Mouse (Mus musculus): ENCODE measurements around the gene Unk. TPM values are rescaled to one million over a fixed set of nuclear protein-coding genes. Genes with fewer than 3 reads are reported as not detected.

Unk gene
- 62.9 TPM for total RNA-seq (2023)

DNA sequence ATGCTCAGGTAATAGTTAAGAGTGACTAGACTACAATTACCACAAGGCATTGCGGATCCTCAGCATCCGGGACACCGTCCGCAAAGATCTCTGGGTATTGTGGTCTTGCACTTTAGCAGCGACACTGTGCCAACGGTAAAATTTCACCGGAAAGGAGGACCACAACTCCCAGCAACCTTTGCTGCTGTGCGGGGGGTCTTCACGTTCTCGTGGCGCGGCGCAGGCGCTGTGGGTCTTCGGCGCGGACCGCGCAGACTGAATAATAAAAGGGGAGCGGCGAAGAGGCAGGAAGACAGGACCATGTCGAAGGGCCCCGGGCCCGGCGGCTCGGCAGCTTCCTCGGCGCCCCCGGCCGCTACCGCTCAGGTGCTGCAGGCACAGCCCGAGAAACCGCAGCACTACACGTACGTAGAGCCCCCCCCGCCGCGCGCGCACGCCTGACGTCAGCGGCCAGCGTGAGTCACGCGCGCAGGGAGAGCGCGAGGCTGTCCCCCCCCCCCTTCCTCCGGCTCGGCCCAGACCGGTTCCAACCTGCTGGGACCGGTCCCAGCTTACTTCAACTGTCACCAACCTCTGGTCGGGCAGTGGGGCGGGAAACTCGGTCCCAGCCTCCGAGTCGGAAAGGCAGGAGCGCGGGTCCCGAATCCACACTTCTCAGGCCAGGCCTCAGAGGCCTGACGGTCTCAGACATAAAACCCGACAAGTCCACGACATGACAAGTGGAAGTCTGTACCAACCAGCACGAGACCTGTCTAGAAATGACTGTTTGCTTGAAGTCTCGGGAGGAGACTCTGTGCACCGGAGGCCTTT is at the start of gene Unk:
Gene Unk (plus strand): TSS at position 235 of the 810 bp plus-strand sequence.

GRCm38 (mm10) chr11:116012262-116012947 is 17.7 kb upstream of the Unk start, which contains the start of gene Galk1:
TSS of gene Galk1 (minus strand) at chr11:116012719.

GRCm38 (mm10) chr11:116027756-116028155 is 2.4 kb upstream of the Unk start, which contains the start of gene H3f3b:
TSS of gene H3f3b (minus strand) at chr11:116027962.

GRCm38 (mm10) chr11:116077446-116078204 is 47.5 kb downstream of the Unk start, which contains the start of gene Unc13d:
TSS of gene Unc13d (minus strand) at chr11:116077961.

DNA sequence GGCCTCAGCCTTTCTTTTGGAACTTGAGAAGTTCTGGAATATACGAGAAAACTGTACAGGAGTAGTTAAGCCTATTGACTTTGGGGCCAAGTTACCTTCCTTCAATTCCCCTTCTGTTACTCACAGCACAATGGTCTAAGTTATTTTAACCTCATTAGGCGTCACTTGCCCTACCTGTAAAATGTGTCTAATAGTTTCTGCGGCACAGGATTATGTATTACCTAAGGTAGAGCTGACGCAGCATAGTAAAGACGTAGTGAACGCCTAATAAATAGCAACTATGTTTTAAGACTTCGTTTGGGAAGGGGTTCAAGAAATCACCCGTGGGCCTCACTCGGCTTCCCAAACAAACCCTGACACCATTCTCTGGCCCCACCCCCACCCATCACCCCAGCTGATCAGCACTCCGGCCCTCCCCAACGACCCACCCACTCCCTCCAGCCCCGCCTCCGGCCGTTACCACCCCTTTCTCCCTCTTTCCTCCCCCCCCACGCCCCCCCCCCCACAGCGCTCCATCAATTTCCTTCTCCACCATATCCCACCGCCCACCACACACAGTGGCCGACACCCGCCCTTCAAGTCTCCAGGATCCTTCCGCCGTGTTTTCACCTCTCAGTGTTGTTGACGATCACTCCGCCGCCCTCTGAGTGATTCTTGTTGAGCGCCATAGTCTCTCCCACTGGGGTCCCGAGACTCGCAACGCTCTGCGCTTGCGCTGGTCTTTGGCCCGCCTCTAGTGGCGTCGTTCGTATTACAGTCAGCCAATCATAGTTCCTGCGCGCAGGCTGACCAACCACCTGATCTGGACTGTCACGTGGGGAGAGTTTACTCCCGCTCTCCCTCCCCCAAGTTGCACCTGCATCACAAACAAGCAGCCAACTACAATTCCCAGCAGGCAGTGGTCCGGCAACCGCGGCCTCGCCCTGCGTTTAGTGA is 56.4 kb downstream of the Unk start, which contains the start of gene Wbp2:
Gene Wbp2 (minus strand): TSS at position 738 of the 936 bp plus-strand sequence.

Other genes with a start within 250 kb of the Unk start
- gene Caskin2, start 216.7 kb upstream of the Unk start, total RNA-seq (2023) = 1.1 TPM
- 16.3 TPM for gene Tsen54, start 215.6 kb upstream of the Unk start, total RNA-seq (2023)
- gene Llgl2, start 206.3 kb upstream of the Unk start, total RNA-seq (2023) = 24.1 TPM
- gene Myo15b, start 171.9 kb upstream of the Unk start, total RNA-seq (2023) = not detected
- not detected for gene Smim5, start 130.4 kb upstream of the Unk start, total RNA-seq (2023)
- gene Smim6, start 118.3 kb upstream of the Unk start, total RNA-seq (2023) = not detected
- 56.8 TPM for gene Sap30bp, start 97.0 kb upstream of the Unk start, total RNA-seq (2023)
- 18.0 TPM for gene Recql5, start 96.8 kb upstream of the Unk start, total RNA-seq (2023)
- gene Itgb4, start 55.6 kb upstream of the Unk start, total RNA-seq (2023) = not detected
- 12.6 TPM for gene Galk1, start 17.6 kb upstream of the Unk start, total RNA-seq (2023)
- gene H3f3b, start 2.4 kb upstream of the Unk start, total RNA-seq (2023) = 1,542 TPM
- 71.6 TPM for gene Unc13d, start 47.6 kb downstream of the Unk start, total RNA-seq (2023)
- gene Wbp2, start 56.7 kb downstream of the Unk start, total RNA-seq (2023) = 192 TPM
- gene Trim47, start 96.9 kb downstream of the Unk start, total RNA-seq (2023) = 0.73 TPM
- 30.5 TPM for gene Trim65, start 100.8 kb downstream of the Unk start, total RNA-seq (2023)
- gene Mrpl38, start 108.5 kb downstream of the Unk start, total RNA-seq (2023) = 49.6 TPM
- gene Fbf1, start 137.8 kb downstream of the Unk start, total RNA-seq (2023) = 19.2 TPM
- 31.4 TPM for gene Ten1, start 168.5 kb downstream of the Unk start, total RNA-seq (2023)
- 40.6 TPM for gene Acox1, start 168.7 kb downstream of the Unk start, total RNA-seq (2023)
- 0.35 TPM for gene Evpl, start 207.8 kb downstream of the Unk start, total RNA-seq (2023)
- 63.1 TPM for gene Srp68, start 243.9 kb downstream of the Unk start, total RNA-seq (2023)